Mouse (Mus musculus): Measurements from ENCODE around the gene Xpnpep1. TPM values are rescaled to one million over a fixed set of nuclear protein-coding genes. Genes with fewer than 3 reads are reported as not detected.

Gene Xpnpep1
- polyA plus RNA-seq (2017; shearing (Covaris generic)), result 44.1 TPM

DNA sequence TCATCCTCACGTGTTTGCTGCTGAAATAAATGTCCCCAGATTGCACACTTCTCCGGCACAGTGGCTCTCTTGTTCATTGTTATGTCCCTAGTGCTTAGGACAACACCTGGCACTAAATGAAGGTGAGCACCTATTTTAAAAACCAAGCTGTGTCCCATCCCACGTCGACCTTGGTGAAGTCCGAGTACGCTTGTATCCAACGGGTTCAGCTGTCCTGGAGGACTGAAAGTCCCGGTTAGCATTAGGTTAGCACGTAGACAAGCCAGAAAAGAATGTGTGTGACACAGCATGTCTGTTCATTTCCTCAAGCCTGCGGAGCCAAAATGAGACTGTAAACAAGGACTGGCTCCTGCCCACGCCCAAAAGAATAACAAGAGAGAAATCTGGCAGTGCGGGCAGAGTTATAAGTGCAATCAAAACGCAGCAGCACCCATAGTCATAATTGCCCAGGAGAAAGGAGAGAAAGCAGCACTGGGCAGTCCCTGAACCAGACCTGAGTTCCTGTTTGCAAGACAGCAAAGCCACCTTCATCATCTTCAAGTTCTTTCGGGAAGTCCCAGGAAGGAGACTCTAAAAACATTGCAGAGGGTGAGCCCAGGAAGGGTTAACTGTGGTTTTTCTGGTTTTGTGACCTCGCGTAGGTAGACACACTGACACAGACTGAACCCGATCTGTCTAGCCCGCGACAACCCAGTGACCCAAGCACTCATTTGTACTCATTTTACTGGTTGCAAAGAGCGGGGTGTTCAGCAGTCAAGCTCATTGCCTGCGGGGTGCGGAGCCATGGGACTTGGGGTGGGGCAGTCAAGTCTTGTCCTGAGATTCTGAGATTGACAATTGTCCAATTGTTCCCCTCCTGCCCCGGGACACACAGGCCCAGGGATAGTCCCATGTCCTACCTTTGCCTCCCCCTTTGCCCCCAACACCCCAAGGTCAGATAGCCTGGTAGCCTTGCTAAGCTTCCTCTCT lies at the start of gene Xpnpep1:
Gene Xpnpep1 (minus strand): TSS at position 51 of the 969 bp plus-strand sequence.

Other genes with a start within 250 kb of the Xpnpep1 start
- 302 TPM for gene Add3, start 100.2 kb upstream of the Xpnpep1 start, polyA plus RNA-seq (2017; shearing (Covaris generic))

Data from naive thymus-derived CD4-positive, alpha-beta T cell, adult 5 months (primary cell).